Comparison of ENCODE assay signal across 8 mouse cellular contexts in the genomic region with DNA sequence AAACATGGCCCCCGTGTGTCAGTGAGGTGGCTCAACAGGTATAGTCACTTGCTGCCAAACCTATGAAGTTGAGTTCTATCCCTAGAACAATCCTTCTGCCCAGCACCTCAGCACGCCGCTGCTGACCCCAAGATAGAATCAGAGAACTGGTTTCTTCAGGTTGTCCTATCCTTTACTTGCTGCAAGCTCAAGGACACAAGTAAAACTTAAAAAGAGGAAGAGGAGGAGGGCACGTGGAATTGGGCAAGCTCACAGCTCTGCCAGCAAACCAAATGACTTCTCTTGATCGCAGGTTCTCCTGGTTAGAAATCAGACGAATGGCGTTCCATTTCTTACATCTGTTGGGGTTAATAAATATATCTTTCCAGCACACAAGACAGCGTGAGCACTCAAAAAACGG. TPM values are rescaled to one million over a fixed set of nuclear protein-coding genes. Genes with fewer than 3 reads are reported as not detected.
A peak's percentile ranks its signal among the peaks of the same experiment; 100 is the strongest.
DNase-seq lines count a peak whose midpoint lies in the region; ATAC-seq and TF ChIP-seq lines count a peak whose summit lies in the region.

No protein-coding gene starts in this region.

- H3K27ac ChIP-seq in kidney, embryonic 14.5 days (ENCODE audit: low read depth, low read length), result peak overlapping the region; percentile 97; the same call in 1 of the 2 replicates
- H3K27ac ChIP-seq in forebrain, embryonic 12.5 days, result no peak overlapping the region
- H3K27ac ChIP-seq in liver, embryonic 15.5 days (replicated peaks), result peak overlapping the region; percentile 94

- ATAC-seq in kidney, embryonic 14.5 days (ENCODE audit: low FRiP score, low TSS enrichment), result no peak
- no peak for ATAC-seq in G1E (ENCODE audit: extremely low read depth, insufficient number of reproducible peaks, low FRiP score, poor library complexity, severe bottlenecking)
- ATAC-seq in forebrain, embryonic 12.5 days (ENCODE audit: low FRiP score), result no peak
- ATAC-seq in liver, embryonic 15.5 days (ENCODE audit: insufficient read depth), result no peak

- TF ChIP-seq CTCF in G1E (IDR thresholded peaks at IDR 0.05; ENCODE audit: low read depth, low read length), result no peak

- WGBS in kidney, embryonic 14.5 days, result 82% methylated on average over 9 of the region's 9 CpGs
- WGBS in forebrain, embryonic 12.5 days, result 91% methylated on average over 9 of the region's 9 CpGs
- WGBS in liver, embryonic 15.5 days (ENCODE audit: insufficient replicate concordance), result 61% methylated on average over 9 of the region's 9 CpGs

- H3K9me3 ChIP-seq in kidney, embryonic 14.5 days (ENCODE audit: control insufficient read depth, low read length), result no peaks in the 10 kb centered on the region
- H3K9me3 ChIP-seq in G1E (replicated peaks), result no peaks in the 10 kb centered on the region
- H3K9me3 ChIP-seq in forebrain, embryonic 12.5 days, result no peaks in the 10 kb centered on the region
- H3K9me3 ChIP-seq in liver, embryonic 15.5 days (replicated peaks), result no peaks in the 10 kb centered on the region

- H3K4me3 ChIP-seq in kidney, embryonic 14.5 days (ENCODE audit: low read length), result no peak overlapping the region; the same call in 1 of the 2 replicates
- H3K4me3 ChIP-seq in G1E (ENCODE audit: low read depth, low read length), result peak overlapping the region; percentile 96; the same call in 1 of the 2 replicates
- H3K4me3 ChIP-seq in forebrain, embryonic 12.5 days (replicated peaks), result no peak overlapping the region
- H3K4me3 ChIP-seq in liver, embryonic 15.5 days (replicated peaks), result peak overlapping the region; percentile 84

- no peak overlapping the region for H3K9ac ChIP-seq in kidney, embryonic 14.5 days (ENCODE audit: low read depth, low read length)
- H3K9ac ChIP-seq in forebrain, embryonic 12.5 days, result no peak overlapping the region
- peak overlapping the region; percentile 89; the same call in 1 of the 2 replicates for H3K9ac ChIP-seq in liver, embryonic 15.5 days

- DNase-seq in kidney, postnatal 4 days, result no peak
- DNase-seq in G1E (ENCODE audit: low spot score), result no peak
- DNase-seq in thymus, postnatal 25 days, result no peak
- no peak for DNase-seq in kidney, postnatal 10 days
- no peak for DNase-seq in layer of hippocampus, adult 11-12 months (ENCODE audit: low spot score)

- peak overlapping the region; percentile 85 for H3K4me2 ChIP-seq in kidney, embryonic 14.5 days (replicated peaks; ENCODE audit: low read depth, low read length)
- peak overlapping the region; percentile 83; the same call in 1 of the 2 replicates for H3K4me2 ChIP-seq in forebrain, embryonic 12.5 days
- peak overlapping the region; percentile 98 for H3K4me2 ChIP-seq in liver, embryonic 15.5 days

- H3K27me3 ChIP-seq in kidney, embryonic 14.5 days (ENCODE audit: control insufficient read depth, insufficient read depth, low read length), result no peaks in the 10 kb centered on the region
- H3K27me3 ChIP-seq in G1E (ENCODE audit: insufficient read depth, low read length), result no peaks in the 10 kb centered on the region
- no peaks in the 10 kb centered on the region for H3K27me3 ChIP-seq in forebrain, embryonic 12.5 days
- no peaks in the 10 kb centered on the region for H3K27me3 ChIP-seq in liver, embryonic 15.5 days

- no peaks in the 10 kb centered on the region for H3K36me3 ChIP-seq in kidney, embryonic 14.5 days (ENCODE audit: control insufficient read depth, insufficient read depth, low read length)
- H3K36me3 ChIP-seq in G1E (replicated peaks), result peaks cover 36% of the 10 kb centered on the region
- no peaks in the 10 kb centered on the region for H3K36me3 ChIP-seq in forebrain, embryonic 12.5 days (replicated peaks)
- H3K36me3 ChIP-seq in liver, embryonic 15.5 days (replicated peaks), result no peaks in the 10 kb centered on the region

- peaks cover 16% of the 10 kb centered on the region for H3K4me1 ChIP-seq in kidney, embryonic 14.5 days (ENCODE audit: control insufficient read depth, insufficient read depth, low read length)
- H3K4me1 ChIP-seq in G1E (ENCODE audit: insufficient read depth, low read depth, low read length), result peaks cover 51% of the 10 kb centered on the region
- H3K4me1 ChIP-seq in forebrain, embryonic 12.5 days, result peaks cover 9% of the 10 kb centered on the region
- peaks cover 44% of the 10 kb centered on the region for H3K4me1 ChIP-seq in liver, embryonic 15.5 days (replicated peaks)

RNA-seq across cellular contexts. Expression of gene Mthfd1l, which starts 0.7 kb away (rescaled TPM):
- 12.8 and 20.2 TPM in 2 replicates for polyA plus RNA-seq in kidney, embryonic 14.5 days (2014; fragmentation: Nextera tagmentation; extraction: Ambion mirVana)
- total RNA-seq in G1E (2014; fragmentation: Nextera tagmentation), result 48.3 and 53.4 TPM in 2 replicates
- total RNA-seq in G1E (2017), result 212 and 237 TPM in 2 replicates
- polyA plus RNA-seq in G1E (2012), result 89.6 and 99.3 TPM in 2 replicates
- 11.2 TPM in 2 replicates for polyA plus RNA-seq in forebrain, embryonic 12.5 days (2016; fragmentation: Nextera tagmentation; extraction: Ambion mirVana)
- polyA plus RNA-seq in liver, embryonic 15.5 days (2015; fragmentation: Nextera tagmentation; extraction: Ambion mirVana), result 18.9 and 20.1 TPM in 2 replicates

Comparison
In these comparisons a context has a peak if more than half of its experiments do, and no peak if none do; other contexts are left out.
1. H3K4me3 ChIP-seq: peak in G1E (single experiment) and liver, embryonic 15.5 days (single experiment); none in kidney, embryonic 14.5 days (single experiment) and forebrain, embryonic 12.5 days (single experiment).
2. Peak in every context shown above with its lines, with median percentiles within 50 percentile points of each other: H3K4me2 ChIP-seq.